Mouse (Mus musculus) spleen, embryonic (tissue): Measurements from ENCODE around the gene Ski.

Experiments
- CTCF ChIA-PET: fragments of 350-600 bp; sonication (Branson Sonifier 250); formaldehyde crosslinking; loops from one replicate; lab custom pipeline; 2022; lab: Charles Lee

Gene Ski

DNA sequence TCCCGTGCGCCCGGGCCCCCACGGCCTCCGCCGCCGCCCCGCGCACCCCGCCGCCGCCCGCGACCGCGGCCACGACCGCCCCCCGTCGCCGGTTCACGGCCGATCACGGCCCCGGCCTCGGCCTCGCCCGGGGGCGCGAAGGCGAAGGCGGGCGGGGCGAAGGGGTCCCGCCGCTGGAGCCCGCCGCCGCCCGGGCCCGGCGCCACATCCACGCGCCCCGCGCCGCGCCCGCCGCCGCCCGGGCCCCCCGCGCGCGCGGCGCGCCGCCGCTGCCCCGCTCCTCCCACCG lies at the start of gene Ski:
Gene Ski, minus strand, starts transcription at position 41 of the 289 bp plus-strand sequence.
- CTCF ChIA-PET = no interaction called here

- CTCF ChIA-PET = interaction anchor here (0.6 kb wide), 1 partner anchor 114 kb away, joined by 3 read pairs; no protein-coding TSS in a partner anchor
Measured at GRCm38 (mm10) chr4:155268382-155268781, 46.0 kb upstream of the Ski start.

- CTCF ChIA-PET = interaction anchor here (0.6 kb wide), 1 partner anchor 115 kb away, joined by 3 read pairs; no protein-coding TSS in a partner anchor
Measured at GRCm38 (mm10) chr4:155267639-155268175, 45.3 kb upstream of the Ski start.

- CTCF ChIA-PET = no interaction called here
Measured at GRCm38 (mm10) chr4:155267047-155267543, 44.7 kb upstream of the Ski start.

DNA sequence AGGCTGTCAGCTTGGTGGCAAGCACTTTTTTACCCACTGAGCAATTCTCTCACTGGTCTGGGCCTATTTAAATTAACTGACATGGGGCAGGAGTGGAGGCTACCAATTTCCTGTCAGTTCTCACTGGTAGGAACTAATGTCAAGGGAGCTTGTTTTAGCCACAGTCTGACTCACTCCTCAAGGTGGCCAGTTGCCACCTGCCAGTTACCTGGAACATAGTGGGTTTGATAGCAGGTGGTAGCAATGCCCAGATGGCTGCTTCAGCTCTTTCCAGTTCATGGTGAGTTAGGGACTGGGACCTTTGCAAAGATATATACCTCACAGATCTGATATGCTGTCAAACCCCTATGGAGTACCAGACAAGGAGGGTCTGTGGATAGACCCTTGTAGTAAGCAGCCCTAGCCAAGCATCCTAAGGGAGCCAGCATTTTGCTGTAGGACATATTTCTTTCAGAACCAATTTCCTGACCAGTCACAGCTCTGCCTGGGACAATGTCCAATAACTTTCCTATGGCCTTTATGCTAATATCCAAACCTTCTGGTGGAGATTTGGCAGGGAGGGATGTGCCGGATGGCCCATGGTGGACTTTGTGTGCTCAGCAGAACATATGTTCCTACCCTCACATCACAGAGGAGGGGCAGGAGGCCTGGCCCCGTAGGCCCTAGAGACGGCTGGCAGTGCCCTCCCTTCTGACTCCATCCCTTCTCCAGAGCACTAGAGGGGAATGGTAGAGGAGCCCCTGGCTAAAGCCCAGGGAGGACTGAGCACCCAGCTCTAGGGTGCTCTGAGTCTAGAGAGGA lies 42.3 kb upstream of the Ski start:
- CTCF ChIA-PET = interaction anchor here (0.8 kb wide), 1 partner anchor 78 kb away, joined by 3 read pairs; no protein-coding TSS in a partner anchor

DNA sequence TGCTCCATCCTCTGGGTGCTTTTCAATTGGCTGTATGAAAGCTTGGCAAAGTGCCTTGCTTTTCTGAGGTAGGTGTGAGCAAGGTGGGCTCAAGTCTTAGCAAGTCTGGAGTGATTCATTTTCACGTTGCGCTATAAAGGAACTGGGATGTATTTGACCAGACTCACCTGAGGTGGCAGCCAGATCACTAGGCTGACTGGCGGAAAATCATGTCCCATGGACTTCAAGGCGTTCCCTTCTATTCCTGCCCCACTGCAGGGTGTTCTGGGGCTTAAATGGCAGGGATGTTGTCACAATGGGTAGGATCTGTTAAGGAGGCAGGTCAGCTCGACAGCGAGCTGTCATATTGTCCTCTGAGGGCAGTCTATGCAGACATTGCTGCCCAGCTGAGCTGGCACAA lies 29.9 kb upstream of the Ski start:
- CTCF ChIA-PET = interaction anchor here (0.6 kb wide), 2 partner anchors 8 to 265 kb away, joined by 8 to 12 read pairs; no protein-coding TSS in a partner anchor

GRCm38 (mm10) chr4:155251147-155251546 lies 28.8 kb upstream of the Ski start:
- CTCF ChIA-PET = no interaction called here

- CTCF ChIA-PET = interaction anchor here (1.5 to 2.2 kb wide), 2 partner anchors 26 to 154 kb away, joined by 4 to 12 read pairs; no protein-coding TSS in a partner anchor
Measured at GRCm38 (mm10) chr4:155250361-155251117, 28.1 kb upstream of the Ski start.

- CTCF ChIA-PET = interaction anchor here (0.6 to 2.2 kb wide), 5 partner anchors 23 to 156 kb away, joined by 3 to 12 read pairs (median 5); no protein-coding TSS in a partner anchor
Measured at GRCm38 (mm10) chr4:155249648-155250351, 27.4 kb upstream of the Ski start, which contains the start of gene Faap20. Faap20 (plus strand) TSS chr4:155249802.

- CTCF ChIA-PET = interaction anchor here (0.6 to 2.2 kb wide), 7 partner anchors 23 to 158 kb away, joined by 3 to 12 read pairs (median 5); no protein-coding TSS in a partner anchor
Measured at GRCm38 (mm10) chr4:155249257-155249647, 26.9 kb upstream of the Ski start.

- CTCF ChIA-PET = interaction anchor here (2.2 kb wide), 1 partner anchor 152 kb away, joined by 12 read pairs; no protein-coding TSS in a partner anchor
Measured at GRCm38 (mm10) chr4:155248054-155248453, 25.7 kb upstream of the Ski start.

GRCm38 (mm10) chr4:155246691-155247105 lies 24.3 kb upstream of the Ski start:
- CTCF ChIA-PET = no interaction called here

DNA sequence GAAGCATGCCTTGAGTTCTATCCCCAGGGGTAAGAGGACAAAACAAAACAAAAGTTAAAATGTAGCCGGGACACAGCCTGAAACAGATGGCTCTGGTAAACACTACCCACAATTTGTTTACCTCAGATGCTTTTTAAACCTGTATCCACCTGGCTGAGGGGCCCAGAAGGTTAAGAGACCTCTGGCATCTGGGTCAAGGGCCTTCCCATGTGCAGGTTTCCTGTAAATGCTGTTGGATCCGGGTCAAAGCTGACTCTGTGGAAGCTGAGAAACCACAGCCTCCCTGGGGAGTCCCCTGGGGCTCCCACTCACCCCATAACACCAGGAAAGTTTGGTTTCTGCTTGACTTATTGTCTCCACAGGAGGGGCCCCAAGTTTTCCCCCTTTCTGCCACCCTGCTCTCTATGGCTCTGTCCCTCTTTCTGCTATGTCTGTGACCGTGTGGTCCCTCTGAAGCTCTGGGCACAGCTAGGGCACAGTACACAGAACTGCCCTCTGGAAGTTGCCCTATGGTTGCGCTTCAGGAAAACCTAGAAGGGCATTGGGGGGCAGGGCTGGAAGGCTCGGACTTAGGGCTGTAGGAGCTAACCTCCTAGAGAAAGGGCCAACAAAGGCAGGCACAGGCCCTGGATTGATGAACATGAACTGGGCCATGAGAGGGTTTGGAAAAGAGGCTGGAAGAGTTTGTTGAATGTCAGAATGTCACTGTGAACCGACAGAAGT lies 23.5 kb upstream of the Ski start:
- CTCF ChIA-PET = no interaction called here

GRCm38 (mm10) chr4:155243233-155243632 lies 20.8 kb upstream of the Ski start:
- CTCF ChIA-PET = no interaction called here

DNA sequence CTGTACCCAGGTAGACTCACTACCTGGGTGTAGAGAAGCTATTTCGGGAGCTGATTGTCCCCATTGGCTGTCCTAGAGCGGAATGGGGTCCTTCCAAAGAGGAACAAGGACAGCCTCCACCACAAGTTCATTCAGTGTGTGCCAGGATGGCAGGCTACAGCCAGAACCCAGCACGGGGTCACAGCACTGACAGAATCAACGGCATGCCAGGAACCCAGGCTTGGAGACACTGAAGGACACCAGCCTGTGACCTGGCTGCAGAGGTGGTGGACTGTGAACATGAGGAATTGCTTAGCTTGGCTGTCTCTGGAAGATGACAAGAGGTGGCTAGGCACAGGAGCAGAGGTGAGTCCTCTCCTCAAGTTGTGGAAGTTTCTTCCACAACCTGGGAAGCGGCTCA lies 19.9 kb upstream of the Ski start:
- CTCF ChIA-PET = no interaction called here

- CTCF ChIA-PET = no interaction called here
Measured at GRCm38 (mm10) chr4:155241789-155242188, 19.4 kb upstream of the Ski start.

- CTCF ChIA-PET = interaction anchor here (0.7 kb wide), 2 partner anchors 31 to 83 kb away, joined by 3 to 5 read pairs; no protein-coding TSS in a partner anchor
Measured at GRCm38 (mm10) chr4:155239494-155239893, 17.1 kb upstream of the Ski start.

DNA sequence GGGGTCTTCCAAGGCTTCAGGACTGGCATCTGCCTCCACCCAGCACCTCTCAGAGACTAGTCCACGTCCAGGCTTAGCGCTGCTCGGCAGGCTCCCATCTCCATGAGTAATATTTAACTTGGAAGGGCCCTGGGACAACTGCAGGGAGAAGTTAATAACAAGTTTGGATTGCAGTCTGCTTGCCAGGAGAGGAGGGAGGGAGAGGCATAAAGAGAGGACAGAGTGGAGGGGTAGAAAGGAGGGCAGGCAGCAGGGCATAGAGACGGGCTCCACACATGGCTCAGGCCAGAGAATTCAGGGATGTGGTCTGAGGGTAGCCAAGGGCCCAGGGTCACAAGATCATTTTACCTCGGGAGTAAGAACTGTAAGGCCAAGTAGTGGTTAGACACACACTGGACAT lies 15.9 kb upstream of the Ski start:
- CTCF ChIA-PET = no interaction called here

DNA sequence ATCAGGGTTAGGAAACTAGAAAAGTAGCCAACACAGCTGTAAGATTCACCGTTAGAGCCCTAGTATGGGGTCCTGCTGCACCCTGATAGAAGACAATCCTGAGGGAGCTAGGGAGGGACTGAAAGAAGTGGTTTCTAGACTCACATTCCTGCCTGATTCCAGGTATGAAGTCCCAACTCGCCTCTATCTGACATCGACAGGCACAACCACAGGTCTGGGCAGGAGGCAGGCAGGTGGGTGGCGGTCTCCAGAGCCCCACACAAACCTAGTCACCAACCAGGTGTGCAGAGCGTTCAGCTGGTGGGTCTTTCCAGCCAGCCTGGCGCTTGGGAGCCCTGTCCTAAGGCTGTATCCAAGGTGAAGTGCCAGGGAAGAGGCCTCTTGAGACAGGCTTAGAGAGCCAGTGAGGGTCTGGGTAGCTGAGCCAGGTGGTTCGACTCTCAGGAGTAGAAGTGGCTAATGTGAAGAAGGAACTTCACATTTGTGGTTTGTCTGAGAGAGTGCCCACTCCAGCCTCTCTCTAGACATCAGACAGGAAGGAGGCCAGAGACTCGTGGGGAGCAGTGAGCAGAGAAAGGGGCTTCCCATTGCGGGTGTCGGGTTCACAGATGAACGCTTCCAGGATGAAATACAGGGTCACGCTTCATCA lies 14.5 kb upstream of the Ski start:
- CTCF ChIA-PET = no interaction called here
